Mouse (Mus musculus): ENCODE results near the gene Riok2.

DNA sequence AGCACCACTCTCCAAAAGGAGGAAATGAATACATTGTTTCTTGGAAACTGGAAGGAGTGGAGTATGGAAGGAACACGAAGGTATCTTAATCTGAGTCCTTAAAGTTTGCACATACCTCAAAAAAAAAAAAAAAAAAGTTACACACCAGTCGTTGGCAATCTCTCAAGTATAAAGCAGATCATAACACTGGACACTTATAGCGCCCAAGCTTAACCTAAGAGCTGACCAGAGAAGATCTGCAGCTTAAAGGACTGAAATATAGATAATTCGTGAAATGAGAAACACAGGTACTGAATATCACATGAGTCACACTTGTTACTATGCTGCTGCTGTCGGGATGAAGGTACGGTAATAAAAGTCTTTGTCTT is 575 bp upstream of the Riok2 start:
- TF ChIP-seq POLR2A (IDR thresholded peaks at IDR 0.05; ENCODE audit: borderline replicate concordance, insufficient read depth, low read length) (no peak), CTCF (IDR thresholded peaks at IDR 0.05; ENCODE audit: borderline replicate concordance, insufficient read depth, low read depth, low read length) (no peak)
